Mouse (Mus musculus): ENCODE results near the gene Gabrg3. TPM values are rescaled to one million over a fixed set of nuclear protein-coding genes. Genes with fewer than 3 reads are reported as not detected.

Gene Gabrg3
- polyA plus RNA-seq, 1 experiment from 2014 or later = 0.59 TPM

- H3K4me1 ChIP-seq (ENCODE audit: insufficient read depth, low read length) = no peaks in the 10 kb centered on the region
- no peak overlapping the region for H3K27ac ChIP-seq (ENCODE audit: low read length)
- no peaks in the 10 kb centered on the region for H3K36me3 ChIP-seq (ENCODE audit: insufficient read depth, low read length)
- H3K9me3 ChIP-seq (ENCODE audit: low read length) = peaks cover 4% of the 10 kb centered on the region; the same call in 1 of the 2 replicates
- H3K4me3 ChIP-seq (ENCODE audit: low read length) = no peak overlapping the region
- whole genome bisulfite sequencing = 97% methylated on average over 3 of the region's 3 CpGs
- H3K4me2 ChIP-seq (replicated peaks; ENCODE audit: low read depth, low read length) = no peak overlapping the region
- no peak for ATAC-seq (ENCODE audit: low FRiP score, low TSS enrichment)
- H3K9ac ChIP-seq (replicated peaks; ENCODE audit: low read length) = no peak overlapping the region
- H3K27me3 ChIP-seq (ENCODE audit: insufficient read depth, low read length) = no peaks in the 10 kb centered on the region
Observed at GRCm38 (mm10) chr7:57000585-57001261, 386.3 kb downstream of the Gabrg3 start.

- no peaks in the 10 kb centered on the region for H3K36me3 ChIP-seq (ENCODE audit: insufficient read depth, low read length)
- ATAC-seq (ENCODE audit: low FRiP score, low TSS enrichment) = peak; percentile 90
- whole genome bisulfite sequencing = 96% methylated on average over 2 of the region's 2 CpGs
- H3K4me2 ChIP-seq (replicated peaks; ENCODE audit: low read depth, low read length) = no peak overlapping the region
- no peaks in the 10 kb centered on the region for H3K27me3 ChIP-seq (ENCODE audit: insufficient read depth, low read length)
- H3K9me3 ChIP-seq (ENCODE audit: low read length) = peaks cover 4% of the 10 kb centered on the region; the same call in 1 of the 2 replicates
- H3K9ac ChIP-seq (replicated peaks; ENCODE audit: low read length) = no peak overlapping the region
- no peaks in the 10 kb centered on the region for H3K4me1 ChIP-seq (ENCODE audit: insufficient read depth, low read length)
- no peak overlapping the region for H3K4me3 ChIP-seq (ENCODE audit: low read length)
- H3K27ac ChIP-seq (ENCODE audit: low read length) = no peak overlapping the region; the same call in 1 of the 2 replicates
Observed at GRCm38 (mm10) chr7:56997713-56998624, 389.0 kb downstream of the Gabrg3 start.

- no peak overlapping the region for H3K4me3 ChIP-seq (ENCODE audit: low read length)
- no peak for ATAC-seq (ENCODE audit: low FRiP score, low TSS enrichment)
- 83% methylated on average over 1 of the region's 2 CpGs for WGBS
Observed at GRCm38 (mm10) chr7:56946398-56946797, 440.6 kb downstream of the Gabrg3 start.

GRCm38 (mm10) chr7:56941606-56942005 is 445.4 kb downstream of the Gabrg3 start:
- ATAC-seq (ENCODE audit: low FRiP score, low TSS enrichment) = no peak
- H3K4me1 ChIP-seq (ENCODE audit: insufficient read depth, low read length) = no peaks in the 10 kb centered on the region
- H3K4me3 ChIP-seq (ENCODE audit: low read length) = no peak overlapping the region
- 84% methylated on average over 2 of the region's 2 CpGs for WGBS
- H3K9ac ChIP-seq (replicated peaks; ENCODE audit: low read length) = no peak overlapping the region
- H3K27ac ChIP-seq (ENCODE audit: low read length) = no peak overlapping the region
- no peaks in the 10 kb centered on the region for H3K9me3 ChIP-seq (ENCODE audit: low read length)
- no peaks in the 10 kb centered on the region for H3K36me3 ChIP-seq (ENCODE audit: insufficient read depth, low read length)
- no peak overlapping the region for H3K4me2 ChIP-seq (replicated peaks; ENCODE audit: low read depth, low read length)
- no peaks in the 10 kb centered on the region for H3K27me3 ChIP-seq (ENCODE audit: insufficient read depth, low read length)

More at GRCm38 (mm10) chr7:56946398-56946797, 440.6 kb downstream of the Gabrg3 start:
- no peak overlapping the region for H3K4me2 ChIP-seq (replicated peaks; ENCODE audit: low read depth, low read length)
- H3K27me3 ChIP-seq (ENCODE audit: insufficient read depth, low read length) = no peaks in the 10 kb centered on the region
- H3K9me3 ChIP-seq (ENCODE audit: low read length) = no peaks in the 10 kb centered on the region
- no peaks in the 10 kb centered on the region for H3K36me3 ChIP-seq (ENCODE audit: insufficient read depth, low read length)
- no peak overlapping the region for H3K27ac ChIP-seq (ENCODE audit: low read length)
- no peak overlapping the region for H3K9ac ChIP-seq (replicated peaks; ENCODE audit: low read length)
- no peaks in the 10 kb centered on the region for H3K4me1 ChIP-seq (ENCODE audit: insufficient read depth, low read length)

- Histone ChIP-seq H3K4me3 (ENCODE audit: low read length) (no peak overlapping the region), H3K9ac (replicated peaks; ENCODE audit: low read length) (no peak overlapping the region), H3K4me2 (replicated peaks; ENCODE audit: low read depth, low read length) (no peak overlapping the region), H3K36me3 (ENCODE audit: insufficient read depth, low read length) (no peaks in the 10 kb centered on the region), H3K27me3 (ENCODE audit: insufficient read depth, low read length) (no peaks in the 10 kb centered on the region), H3K4me1 (ENCODE audit: insufficient read depth, low read length) (no peaks in the 10 kb centered on the region), H3K27ac (ENCODE audit: low read length) (no peak overlapping the region), H3K9me3 (ENCODE audit: low read length) (no peaks in the 10 kb centered on the region)
- no peak for ATAC-seq (ENCODE audit: low FRiP score, low TSS enrichment)
- 80% methylated on average over 5 of the region's 5 CpGs for WGBS
Observed at GRCm38 (mm10) chr7:56938020-56938419, 449.0 kb downstream of the Gabrg3 start.

GRCm38 (mm10) chr7:56919499-56919898 is 467.5 kb downstream of the Gabrg3 start:
- ATAC-seq (ENCODE audit: low FRiP score, low TSS enrichment) = peak; percentile 54; the same call in 1 of the 2 replicates
- 28% methylated on average over 1 of the region's 1 CpGs for WGBS

GRCm38 (mm10) chr7:56914862-56915261 is 472.1 kb downstream of the Gabrg3 start:
- H3K4me3 ChIP-seq (ENCODE audit: low read length) = no peak overlapping the region
- no peaks in the 10 kb centered on the region for H3K27me3 ChIP-seq (ENCODE audit: insufficient read depth, low read length)
- WGBS = 43% methylated on average over 2 of the region's 2 CpGs
- no peaks in the 10 kb centered on the region for H3K36me3 ChIP-seq (ENCODE audit: insufficient read depth, low read length)
- no peaks in the 10 kb centered on the region for H3K9me3 ChIP-seq (ENCODE audit: low read length)
- no peak overlapping the region for H3K27ac ChIP-seq (ENCODE audit: low read length)
- H3K4me2 ChIP-seq (replicated peaks; ENCODE audit: low read depth, low read length) = no peak overlapping the region
- H3K9ac ChIP-seq (replicated peaks; ENCODE audit: low read length) = no peak overlapping the region
- H3K4me1 ChIP-seq (ENCODE audit: insufficient read depth, low read length) = no peaks in the 10 kb centered on the region
- no peak for ATAC-seq (ENCODE audit: low FRiP score, low TSS enrichment)

More at GRCm38 (mm10) chr7:56919499-56919898, 467.5 kb downstream of the Gabrg3 start:
- Histone ChIP-seq H3K4me2 (replicated peaks; ENCODE audit: low read depth, low read length) (no peak overlapping the region), H3K4me3 (ENCODE audit: low read length) (no peak overlapping the region), H3K4me1 (ENCODE audit: insufficient read depth, low read length) (no peaks in the 10 kb centered on the region), H3K9ac (replicated peaks; ENCODE audit: low read length) (no peak overlapping the region), H3K27ac (ENCODE audit: low read length) (no peak overlapping the region), H3K9me3 (ENCODE audit: low read length) (no peaks in the 10 kb centered on the region), H3K36me3 (ENCODE audit: insufficient read depth, low read length) (no peaks in the 10 kb centered on the region), H3K27me3 (ENCODE audit: insufficient read depth, low read length) (no peaks in the 10 kb centered on the region)

GRCm38 (mm10) chr7:56899762-56900161 is 487.2 kb downstream of the Gabrg3 start:
- Histone ChIP-seq H3K27me3 (ENCODE audit: insufficient read depth, low read length) (no peaks in the 10 kb centered on the region), H3K27ac (ENCODE audit: low read length) (peak overlapping the region; percentile 54; the same call in 1 of the 2 replicates), H3K4me1 (ENCODE audit: insufficient read depth, low read length) (0 out of 2 replicates have a peak, but pooled peaks cover 4% of the 10 kb centered on the region), H3K4me2 (replicated peaks; ENCODE audit: low read depth, low read length) (no peak overlapping the region), H3K4me3 (ENCODE audit: low read length) (no peak overlapping the region), H3K9me3 (ENCODE audit: low read length) (no peaks in the 10 kb centered on the region), H3K9ac (replicated peaks; ENCODE audit: low read length) (no peak overlapping the region), H3K36me3 (ENCODE audit: insufficient read depth, low read length) (no peaks in the 10 kb centered on the region)
- ATAC-seq (ENCODE audit: low FRiP score, low TSS enrichment) = peak; percentile 92
- 31% methylated on average over 4 of the region's 4 CpGs for WGBS

GRCm38 (mm10) chr7:56867314-56868075 is 519.5 kb downstream of the Gabrg3 start:
- 33% methylated on average over 1 of the region's 1 CpGs for WGBS
- ATAC-seq (ENCODE audit: low FRiP score, low TSS enrichment) = no peak
- no peak overlapping the region for H3K9ac ChIP-seq (replicated peaks; ENCODE audit: low read length)
- no peaks in the 10 kb centered on the region for H3K4me1 ChIP-seq (ENCODE audit: insufficient read depth, low read length)
- no peak overlapping the region for H3K4me2 ChIP-seq (replicated peaks; ENCODE audit: low read depth, low read length)
- H3K27me3 ChIP-seq (ENCODE audit: insufficient read depth, low read length) = no peaks in the 10 kb centered on the region
- H3K4me3 ChIP-seq (ENCODE audit: low read length) = no peak overlapping the region
- peaks cover 3% of the 10 kb centered on the region; the same call in 1 of the 2 replicates for H3K9me3 ChIP-seq (ENCODE audit: low read length)
- no peaks in the 10 kb centered on the region for H3K36me3 ChIP-seq (ENCODE audit: insufficient read depth, low read length)
- no peak overlapping the region for H3K27ac ChIP-seq (ENCODE audit: low read length)

Measured in kidney, embryonic 16.5 days (tissue).